Mouse (Mus musculus) lung, postnatal 0 days (tissue): ENCODE measurements around the gene H2al1k. TPM values are rescaled to one million over a fixed set of nuclear protein-coding genes. Genes with fewer than 3 reads are reported as not detected.
"Not testable (repeated sequence)": the region's sequence is repeated elsewhere in the genome, so short reads cannot be mapped to it uniquely, and the experiment has no call there.

Source experiments
- ATAC-seq: fragments of 200-750 bp; cut with Nextera tagmentation; 2 replicates; pipeline ENCODE4 v1.8.0; 2017; ENCODE audit warnings: moderate library complexity
- DNase-seq: peaks from one replicate; pipeline ENCODE4 v3.0.0-alpha.2; 2016; ENCODE audit warnings: low spot score
- H3K27ac ChIP-seq: fragments of 300-500 bp; sonication (generic); 2 replicates; pipeline ENCODE4 v1.5.1; 2014; ENCODE audit warnings: antibody characterized with exemption, mild to moderate bottlenecking, low read length, mixed read lengths
- H3K27me3 ChIP-seq: fragments of 300-500 bp; sonication (generic); replicated peaks from 2 replicates; pipeline ENCODE4 v1.6.1; 2014; ENCODE audit warnings: low read length, mixed read lengths; ENCODE audit not compliant: insufficient read depth
- H3K36me3 ChIP-seq: fragments of 300-500 bp; sonication (generic); 2 replicates; pipeline ENCODE4 v1.6.1; 2014; ENCODE audit warnings: low read length, mixed read lengths; ENCODE audit not compliant: insufficient read depth
- H3K4me1 ChIP-seq: fragments of 300-500 bp; sonication (generic); 2 replicates; pipeline ENCODE4 v1.6.1; 2014; ENCODE audit warnings: antibody characterized with exemption, low read depth, low read length, mixed read lengths; ENCODE audit not compliant: insufficient read depth
- H3K4me2 ChIP-seq: fragments of 300-500 bp; sonication (generic); replicated peaks from 2 replicates; pipeline ENCODE4 v1.6.1; 2014; ENCODE audit warnings: low read depth, mild to moderate bottlenecking, low read length, moderate library complexity, mixed read lengths
- H3K4me3 ChIP-seq: fragments of 300-500 bp; sonication (generic); 2 replicates; pipeline ENCODE4 v1.5.1; 2014; ENCODE audit warnings: low read depth, low read length
- H3K9ac ChIP-seq: fragments of 300-500 bp; sonication (generic); replicated peaks from 2 replicates; pipeline ENCODE4 v1.6.1; 2014; ENCODE audit warnings: low read depth, mild to moderate bottlenecking
- H3K9me3 ChIP-seq: fragments of 300-500 bp; sonication (generic); 2 replicates; pipeline ENCODE4 v1.6.1; 2016; ENCODE audit warnings: low read length, mixed read lengths
- CTCF ChIP-seq: IDR thresholded peaks from 2 replicates; pipeline ENCODE4 v1.5.1; 2016; ENCODE audit warnings: antibody characterized with exemption, mild to moderate bottlenecking
- WGBS: fragments of 180-500 bp; shearing (Covaris S2); extraction: QIAGEN DNeasy Blood & Tissue Kit; methylation state at CpG from one replicate; pipeline ENCODE4 v1.1.7; 2014; 5-methylcytosine and 5-hydroxymethylcytosine counted together
- polyA plus RNA-seq: library from polyadenylated mRNA; unstranded; fragments of >200 nt; fragmentation: Nextera tagmentation; extraction: Ambion mirVana; gene quantifications from 2 replicates; pipeline ENCODE4 v1.2.1, GENCODE M21; 2015

Gene H2al1k
- polyA plus RNA-seq, 1 experiment from 2014 or later, result not detected

DNA sequence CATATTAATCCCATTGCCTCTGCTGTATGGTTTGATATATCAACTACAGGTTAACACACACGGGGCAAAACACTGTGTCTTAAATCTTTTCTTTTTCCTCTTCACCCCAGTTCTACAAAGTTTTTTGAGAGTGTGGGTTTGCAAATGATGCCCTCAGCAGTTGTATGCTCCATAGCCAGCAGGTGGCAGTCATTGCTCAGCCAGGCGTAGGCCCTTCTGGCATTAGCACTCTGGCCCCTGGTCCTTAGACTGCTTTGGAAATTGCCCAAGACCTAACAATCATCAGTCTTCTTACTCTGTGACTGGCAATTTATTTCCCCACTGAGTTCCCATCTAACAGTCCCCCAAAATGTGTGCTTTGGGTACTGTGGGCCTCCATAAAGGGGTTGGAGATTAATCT is 23.6 kb downstream of the H2al1k start:
- not testable (repeated sequence) for H3K4me2 ChIP-seq, ATAC-seq, DNase-seq, H3K9me3 ChIP-seq, H3K27ac ChIP-seq, H3K27me3 ChIP-seq, H3K4me1 ChIP-seq, H3K4me3 ChIP-seq, H3K36me3 ChIP-seq, H3K9ac ChIP-seq
- peak; percentile 51 for TF ChIP-seq CTCF
- 40% methylated on average over 1 of the region's 2 CpGs for WGBS

DNA sequence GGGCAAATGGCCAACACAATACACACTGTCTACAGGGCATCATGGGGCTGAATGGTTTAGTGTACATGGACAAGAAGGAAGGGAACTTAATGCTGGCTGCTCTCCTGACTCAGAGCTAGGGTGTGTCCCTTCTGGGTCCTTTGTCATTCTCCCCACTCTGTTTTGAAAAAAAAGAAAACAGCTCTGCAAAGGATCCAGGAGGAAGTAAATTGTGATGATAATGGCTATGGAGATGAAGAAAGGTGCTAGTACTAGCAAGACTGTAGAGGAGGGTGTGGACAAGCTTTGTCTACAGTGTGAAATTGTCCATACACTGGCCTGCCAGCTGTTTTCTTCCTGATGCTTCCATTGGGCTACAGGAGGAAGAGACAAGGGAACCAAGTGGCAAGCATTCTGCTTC is 25.5 kb downstream of the H2al1k start:
- not testable (repeated sequence) for H3K4me3 ChIP-seq, H3K36me3 ChIP-seq, ATAC-seq, H3K27ac ChIP-seq, DNase-seq, H3K4me2 ChIP-seq, H3K9ac ChIP-seq, H3K9me3 ChIP-seq, H3K27me3 ChIP-seq, H3K4me1 ChIP-seq

Other genes starting within 250 kb of the H2al1k start
- not detected in 2 replicates for gene 4930402K13Rik, start 246.1 kb upstream of the H2al1k start, polyA plus RNA-seq
- gene Lancl3, start 150.7 kb upstream of the H2al1k start, polyA plus RNA-seq, result 0.54 and 1.00 TPM in 2 replicates
- gene Gm14862, start 93.7 kb upstream of the H2al1k start, polyA plus RNA-seq, result not detected in 2 replicates
- gene Xk, start 77.9 kb upstream of the H2al1k start, polyA plus RNA-seq, result 0.67 and 1.2 TPM in 2 replicates
- not detected in 2 replicates for gene H2al1m, start 66.9 kb upstream of the H2al1k start, polyA plus RNA-seq
- gene Cybb, start 137.1 kb downstream of the H2al1k start, polyA plus RNA-seq, result 13.3 and 16.0 TPM in 2 replicates
- not detected in 2 replicates for gene H2al1o, start 221.8 kb downstream of the H2al1k start, polyA plus RNA-seq